Mouse (Mus musculus) liver, postnatal 0 days (tissue): ENCODE results near the gene Cacnb1. TPM values are rescaled to one million over a fixed set of nuclear protein-coding genes. Genes with fewer than 3 reads are reported as not detected.

ENCODE experiments used
- ATAC-seq: fragments of 200-750 bp; cut with Nextera tagmentation; 2 replicates; pipeline ENCODE4 v1.8.0; 2017; ENCODE audit warnings: mild to moderate bottlenecking, moderate library complexity
- DNase-seq: peaks from one replicate; pipeline ENCODE4 v3.0.0-alpha.2; 2016
- H3K27ac ChIP-seq: fragments of 300-500 bp; sonication (generic); 2 replicates; pipeline ENCODE4 v1.5.1; 2014; ENCODE audit warnings: antibody characterized with exemption, moderate library complexity, mild to moderate bottlenecking, low read depth
- H3K27me3 ChIP-seq: fragments of 300-500 bp; sonication (generic); 2 replicates; pipeline ENCODE4 v1.6.1; 2014; ENCODE audit warnings: low read length, control low read depth, mixed read lengths; ENCODE audit not compliant: insufficient read depth
- H3K36me3 ChIP-seq: fragments of 300-500 bp; sonication (generic); replicated peaks from 2 replicates; pipeline ENCODE4 v1.6.1; 2014; ENCODE audit warnings: mild to moderate bottlenecking, control low read depth, low read length, moderate library complexity, mixed read lengths; ENCODE audit not compliant: insufficient read depth
- H3K4me1 ChIP-seq: fragments of 300-500 bp; sonication (generic); 2 replicates; pipeline ENCODE4 v1.6.1; 2014; ENCODE audit warnings: antibody characterized with exemption, mild to moderate bottlenecking, control low read depth; ENCODE audit not compliant: insufficient read depth
- H3K4me2 ChIP-seq: fragments of 300-500 bp; sonication (generic); 2 replicates; pipeline ENCODE4 v1.6.1; 2014; ENCODE audit warnings: low read depth, mild to moderate bottlenecking, low read length, moderate library complexity, mixed read lengths
- H3K4me3 ChIP-seq: fragments of 300-500 bp; sonication (generic); 2 replicates; pipeline ENCODE4 v1.5.1; 2014; ENCODE audit warnings: low read depth, low read length
- H3K9ac ChIP-seq: fragments of 300-500 bp; sonication (generic); replicated peaks from 2 replicates; pipeline ENCODE4 v1.6.1; 2014; ENCODE audit warnings: mild to moderate bottlenecking, moderate library complexity
- H3K9me3 ChIP-seq: fragments of 300-500 bp; sonication (generic); 2 replicates; pipeline ENCODE4 v1.6.1; 2016; ENCODE audit warnings: mild to moderate bottlenecking, control low read depth, low read length, mixed read lengths
- CTCF ChIP-seq: sonication (generic); IDR thresholded peaks from 2 replicates; pipeline ENCODE4 v1.5.1; 2016; ENCODE audit warnings: antibody characterized with exemption, low read depth
- EP300 ChIP-seq: IDR thresholded peaks from 2 replicates; pipeline ENCODE4 v1.6.1; 2016; ENCODE audit warnings: antibody characterized with exemption, low read depth, mild to moderate bottlenecking
- WGBS: fragments of 180-500 bp; shearing (Covaris S2); extraction: QIAGEN DNeasy Blood & Tissue Kit; methylation state at CpG from one replicate; pipeline ENCODE4 v1.1.7; 2014; ENCODE audit not compliant: insufficient replicate concordance; 5-methylcytosine and 5-hydroxymethylcytosine counted together
- polyA plus RNA-seq: library from polyadenylated mRNA; unstranded; fragments of >200 nt; fragmentation: Nextera tagmentation; extraction: Ambion mirVana; gene quantifications from 2 replicates; pipeline ENCODE4 v1.2.1, GENCODE M21; 2015

Gene Cacnb1
- polyA plus RNA-seq, 1 experiment from 2014 or later: 0.23 TPM

GRCm38 (mm10) chr11:97996691-97997090, 26.1 kb downstream of the Cacnb1 start:
- H3K4me2 ChIP-seq: no peak overlapping the region
- TF ChIP-seq EP300: no peak
- no peak overlapping the region for H3K4me3 ChIP-seq
- H3K4me1 ChIP-seq: peaks cover 29% of the 10 kb centered on the region
- WGBS: 32% methylated on average over 1 of the region's 1 CpGs
- no peak overlapping the region for H3K27ac ChIP-seq
- no peak for DNase-seq
- no peaks in the 10 kb centered on the region for H3K9me3 ChIP-seq
- no peak for ATAC-seq
- no peak overlapping the region for H3K9ac ChIP-seq
- no peaks in the 10 kb centered on the region for H3K36me3 ChIP-seq
- peaks cover 9% of the 10 kb centered on the region; the same call in 1 of the 2 replicates for H3K27me3 ChIP-seq

GRCm38 (mm10) chr11:97995564-97996288, 27.1 kb downstream of the Cacnb1 start, which contains the start of gene Arl5c:
Arl5c (minus strand) TSS chr11:97996181.
- peak within 1 kb of the TSS; percentile 47 for H3K4me3 ChIP-seq
- H3K27ac ChIP-seq: peak within 1 kb of the TSS; percentile 55
- DNase-seq: peak; percentile 51
- peak; percentile 14; the same call in 1 of the 2 replicates for ATAC-seq
- TF ChIP-seq CTCF (peak; percentile 44), EP300 (no peak)
- no peaks in the 10 kb centered on the region for H3K9me3 ChIP-seq
- 2% methylated on average over 26 of the region's 26 CpGs for WGBS
- H3K27me3 ChIP-seq: peaks cover 4% of the 10 kb centered on the region; the same call in 1 of the 2 replicates
- H3K9ac ChIP-seq: peak within 1 kb of the TSS; percentile 65
- no peaks in the 10 kb centered on the region for H3K36me3 ChIP-seq
- H3K4me1 ChIP-seq: peaks cover 29% of the 10 kb centered on the region
- H3K4me2 ChIP-seq: peak within 1 kb of the TSS; percentile 78

DNA sequence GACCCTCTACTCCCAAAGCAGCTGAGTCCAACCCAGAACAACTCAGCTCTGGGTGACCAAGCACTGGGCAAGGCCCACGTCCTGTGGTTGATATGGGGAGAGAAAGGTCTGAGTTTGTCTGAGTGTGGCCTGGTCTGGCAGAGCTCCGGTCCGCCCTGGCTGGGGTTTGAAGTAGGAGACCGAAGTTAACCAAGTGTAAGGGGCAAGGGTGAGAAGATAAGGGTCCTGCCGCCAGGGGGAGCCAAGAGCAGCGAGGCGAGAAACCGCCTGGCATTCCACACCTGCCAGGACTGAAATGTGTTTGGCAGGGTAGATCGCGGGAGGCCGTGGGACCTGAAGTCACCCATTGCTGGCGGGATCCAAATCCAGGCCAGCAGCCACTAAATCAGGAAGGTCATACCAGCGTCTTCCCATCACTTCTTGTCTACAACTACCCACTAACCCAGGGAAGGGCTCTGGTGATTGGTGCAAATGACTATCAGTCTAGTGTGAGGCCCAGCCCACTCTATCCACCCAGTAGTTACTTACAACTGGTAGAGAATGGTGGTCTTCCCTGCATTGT, 28.2 kb downstream of the Cacnb1 start:
- Histone ChIP-seq H3K27ac (peak overlapping the region; percentile 48; the same call in 1 of the 2 replicates), H3K4me3 (peak overlapping the region; percentile 47), H3K9me3 (no peaks in the 10 kb centered on the region), H3K9ac (peak overlapping the region; percentile 65), H3K36me3 (no peaks in the 10 kb centered on the region), H3K27me3 (peaks cover 4% of the 10 kb centered on the region; the same call in 1 of the 2 replicates), H3K4me1 (peaks cover 29% of the 10 kb centered on the region), H3K4me2 (peak overlapping the region; percentile 78)
- TF ChIP-seq CTCF (peak; percentile 90), EP300 (no peak)
- WGBS: 1% methylated on average over 13 of the region's 13 CpGs
- DNase-seq (peak; percentile 88), ATAC-seq (peak; percentile 67)

DNA sequence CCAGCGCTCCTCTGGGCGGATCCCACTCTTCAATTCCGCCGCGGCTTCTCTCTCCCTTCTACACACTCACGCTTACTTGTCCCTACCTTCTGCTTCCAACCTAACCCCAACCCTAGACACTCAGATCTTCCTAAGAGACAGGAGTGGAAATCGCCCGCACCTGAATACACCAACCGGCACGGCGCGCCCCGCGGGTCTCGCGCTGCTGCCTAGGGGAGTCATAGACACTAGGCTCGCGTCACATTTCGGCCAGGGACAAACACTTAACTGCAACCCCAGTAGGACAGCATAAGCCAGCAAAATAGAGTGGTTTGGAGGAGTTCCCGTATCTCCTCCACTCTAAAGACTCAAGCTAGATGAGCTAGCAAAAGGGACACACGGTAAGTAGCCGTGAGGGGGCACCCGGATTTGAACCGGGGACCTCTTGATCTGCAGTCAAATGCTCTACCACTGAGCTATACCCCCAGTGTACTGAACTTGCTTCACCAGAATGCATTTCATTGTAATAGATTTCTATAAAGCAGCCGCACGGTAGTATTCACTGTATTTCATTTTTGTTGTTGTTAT, 34.2 kb downstream of the Cacnb1 start:
- H3K4me1 ChIP-seq: peaks cover 17% of the 10 kb centered on the region
- H3K4me3 ChIP-seq: peak overlapping the region; percentile 94
- ATAC-seq: peak; percentile 79
- DNase-seq: peak; percentile 90
- no peaks in the 10 kb centered on the region for H3K9me3 ChIP-seq
- H3K36me3 ChIP-seq: no peaks in the 10 kb centered on the region
- H3K27me3 ChIP-seq: peaks cover 18% of the 10 kb centered on the region
- peak overlapping the region; percentile 84 for H3K9ac ChIP-seq
- under 1% methylated on average over 26 of the region's 26 CpGs for WGBS
- TF ChIP-seq CTCF (no peak), EP300 (peak; percentile 24; the same call in 1 of the 2 replicates)
- H3K4me2 ChIP-seq: peak overlapping the region; percentile 94
- peak overlapping the region; percentile 94 for H3K27ac ChIP-seq

DNA sequence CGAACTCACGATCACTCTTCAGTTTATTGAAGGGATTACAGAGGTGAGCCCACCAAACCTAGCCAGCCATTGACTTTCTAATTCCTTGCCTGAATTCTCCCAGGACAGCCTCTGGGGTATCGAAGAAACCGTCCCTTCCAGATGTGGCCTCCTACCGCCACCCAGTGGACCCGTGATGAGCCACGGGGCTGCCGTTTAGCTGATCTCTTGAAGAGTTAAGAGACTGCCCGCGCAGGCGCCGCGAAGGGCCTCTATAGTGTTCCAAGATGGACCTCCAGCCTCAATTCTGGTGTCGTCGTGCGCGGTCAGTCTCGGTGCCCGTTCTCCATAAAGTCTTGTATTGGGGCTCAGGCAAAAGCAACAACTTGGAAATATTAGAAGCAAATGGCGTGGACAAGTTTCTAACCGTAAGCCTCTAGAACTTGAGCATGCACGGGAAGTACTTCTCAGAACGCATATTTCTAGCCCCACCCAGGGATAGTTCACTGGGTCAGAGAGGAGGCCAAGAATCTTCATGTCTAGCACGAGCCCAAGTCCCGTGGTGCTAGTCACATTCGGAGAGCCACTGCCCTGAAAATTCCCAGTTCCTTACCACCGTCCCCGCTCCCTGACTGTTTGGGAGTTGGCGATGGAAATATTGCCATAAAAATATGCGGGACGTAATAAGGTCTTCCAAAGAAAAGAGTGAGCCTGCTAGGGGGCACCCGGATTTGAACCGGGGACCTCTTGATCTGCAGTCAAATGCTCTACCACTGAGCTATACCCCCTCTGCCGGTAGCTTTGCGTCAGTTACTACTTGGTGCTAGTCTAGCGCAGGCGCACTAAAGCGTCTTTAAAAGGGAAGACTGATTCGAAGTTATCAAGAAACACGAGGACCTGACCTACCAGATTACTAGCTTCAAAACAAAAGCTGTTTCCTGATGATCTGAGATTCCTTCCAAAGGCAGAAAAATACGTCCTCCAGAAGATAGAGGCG, 35.0 kb downstream of the Cacnb1 start:
- peak; percentile 81 for ATAC-seq
- H3K4me3 ChIP-seq: peak overlapping the region; percentile 94
- H3K27me3 ChIP-seq: peaks cover 18% of the 10 kb centered on the region
- DNase-seq: peak; percentile 90
- peak overlapping the region; percentile 94 for H3K27ac ChIP-seq
- peak overlapping the region; percentile 84 for H3K9ac ChIP-seq
- H3K4me2 ChIP-seq: peak overlapping the region; percentile 94
- TF ChIP-seq CTCF: peak; percentile 90
- TF ChIP-seq EP300: no peak
- peaks cover 17% of the 10 kb centered on the region for H3K4me1 ChIP-seq
- H3K9me3 ChIP-seq: no peaks in the 10 kb centered on the region
- no peaks in the 10 kb centered on the region for H3K36me3 ChIP-seq
- WGBS: under 1% methylated on average over 42 of the region's 42 CpGs
